Mouse (Mus musculus) liver, embryonic 15.5 days (tissue): ENCODE measurements around the gene Bicdl2. TPM values are rescaled to one million over a fixed set of nuclear protein-coding genes. Genes with fewer than 3 reads are reported as not detected.

ENCODE experiments used
- polyA plus RNA-seq: library from polyadenylated mRNA; unstranded; fragments of >200 nt; fragmentation: Nextera tagmentation; extraction: Ambion mirVana; gene quantifications from 2 replicates; pipeline ENCODE4 v1.2.1, GENCODE M21; 2015

Gene Bicdl2
- polyA plus RNA-seq, 1 experiment from 2014 or later: not detected

Other genes starting within 250 kb of the Bicdl2 start
- gene Vmn2r117, start 180.8 kb upstream of the Bicdl2 start, polyA plus RNA-seq: not detected in 2 replicates
- 5.3 and 5.5 TPM in 2 replicates for gene Zfp213, start 96.3 kb upstream of the Bicdl2 start, polyA plus RNA-seq
- 1.3 and 1.8 TPM in 2 replicates for gene Zfp13, start 61.0 kb upstream of the Bicdl2 start, polyA plus RNA-seq
- 0.16 TPM in 1 of 2 replicates, not detected in the other for gene Zscan10, start 59.6 kb upstream of the Bicdl2 start, polyA plus RNA-seq
- gene Mmp25, start 15.2 kb upstream of the Bicdl2 start, polyA plus RNA-seq: 0.40 and 0.64 TPM in 2 replicates
- gene Hcfc1r1, start 13.1 kb downstream of the Bicdl2 start, polyA plus RNA-seq: 20.2 and 23.5 TPM in 2 replicates
- 19.7 and 22.4 TPM in 2 replicates for gene Thoc6, start 13.4 kb downstream of the Bicdl2 start, polyA plus RNA-seq
- 5.8 and 6.4 TPM in 2 replicates for gene Tnfrsf12a, start 17.0 kb downstream of the Bicdl2 start, polyA plus RNA-seq
- gene Cldn6, start 18.7 kb downstream of the Bicdl2 start, polyA plus RNA-seq: 0.89 and 2.0 TPM in 2 replicates
- not detected in 2 replicates for gene Cldn9, start 23.5 kb downstream of the Bicdl2 start, polyA plus RNA-seq
- gene 1520401A03Rik, start 62.3 kb downstream of the Bicdl2 start, polyA plus RNA-seq: 0.10 and 0.15 TPM in 2 replicates
- 28.8 and 34.7 TPM in 2 replicates for gene Pkmyt1, start 65.8 kb downstream of the Bicdl2 start, polyA plus RNA-seq
- 7.9 and 8.0 TPM in 2 replicates for gene Paqr4, start 80.4 kb downstream of the Bicdl2 start, polyA plus RNA-seq
- not detected in 2 replicates for gene Kremen2, start 85.3 kb downstream of the Bicdl2 start, polyA plus RNA-seq
- 9.4 and 12.1 TPM in 2 replicates for gene Flywch1, start 111.1 kb downstream of the Bicdl2 start, polyA plus RNA-seq
- gene Flywch2, start 125.6 kb downstream of the Bicdl2 start, polyA plus RNA-seq: 0.93 and 0.94 TPM in 2 replicates
- gene Srrm2, start 130.0 kb downstream of the Bicdl2 start, polyA plus RNA-seq: 167 and 170 TPM in 2 replicates
- 388 and 452 TPM in 2 replicates for gene Elob, start 168.6 kb downstream of the Bicdl2 start, polyA plus RNA-seq
- gene Prss33, start 175.6 kb downstream of the Bicdl2 start, polyA plus RNA-seq: not detected in 2 replicates
- not detected in 2 replicates for gene Prss32, start 183.3 kb downstream of the Bicdl2 start, polyA plus RNA-seq
- gene Prss41, start 183.7 kb downstream of the Bicdl2 start, polyA plus RNA-seq: 0.10 TPM in 1 of 2 replicates, not detected in the other
- not detected in 2 replicates for gene Prss21, start 207.6 kb downstream of the Bicdl2 start, polyA plus RNA-seq
- gene Dcpp1, start 220.4 kb downstream of the Bicdl2 start, polyA plus RNA-seq: not detected in 2 replicates
- not detected in 2 replicates for gene Dcpp2, start 220.4 kb downstream of the Bicdl2 start, polyA plus RNA-seq